Mouse (Mus musculus): ENCODE results near the gene Hcn1. TPM values are rescaled to one million over a fixed set of nuclear protein-coding genes. Genes with fewer than 3 reads are reported as not detected.

Gene Hcn1
- polyA plus RNA-seq, 1 experiment = 0.37 TPM

- Histone ChIP-seq H3K4me3 (ENCODE audit: control insufficient read depth, low read depth, low read length) (no peak overlapping the region), H3K27me3 (ENCODE audit: control insufficient read depth, insufficient read depth, low read length) (no peaks in the 10 kb centered on the region), H3K4me1 (ENCODE audit: control insufficient read depth, insufficient read depth, low read length) (no peaks in the 10 kb centered on the region), H3K27ac (ENCODE audit: control insufficient read depth, insufficient read depth, low read depth, low read length) (no peak overlapping the region), H3K36me3 (ENCODE audit: control insufficient read depth, insufficient read depth, low read length) (no peaks in the 10 kb centered on the region)
- TF ChIP-seq POLR2A (IDR thresholded peaks at IDR 0.05; ENCODE audit: control insufficient read depth, low read depth, low read length) (no peak), CTCF (IDR thresholded peaks at IDR 0.05; ENCODE audit: control insufficient read depth, insufficient read depth, insufficient replicate concordance, low read depth, low read length) (no peak)
Measured at GRCm38 (mm10) chr13:117852711-117853051, 250.6 kb downstream of the Hcn1 start.

GRCm38 (mm10) chr13:117858416-117858815 is 256.3 kb downstream of the Hcn1 start:
- no peak for TF ChIP-seq CTCF (IDR thresholded peaks at IDR 0.05; ENCODE audit: control insufficient read depth, insufficient read depth, insufficient replicate concordance, low read depth, low read length)
- no peak for TF ChIP-seq POLR2A (IDR thresholded peaks at IDR 0.05; ENCODE audit: control insufficient read depth, low read depth, low read length)
- Histone ChIP-seq H3K27me3 (ENCODE audit: control insufficient read depth, insufficient read depth, low read length) (no peaks in the 10 kb centered on the region), H3K4me1 (ENCODE audit: control insufficient read depth, insufficient read depth, low read length) (no peaks in the 10 kb centered on the region), H3K4me3 (ENCODE audit: control insufficient read depth, low read depth, low read length) (no peak overlapping the region), H3K36me3 (ENCODE audit: control insufficient read depth, insufficient read depth, low read length) (no peaks in the 10 kb centered on the region), H3K27ac (ENCODE audit: control insufficient read depth, insufficient read depth, low read depth, low read length) (no peak overlapping the region)

- H3K4me3 ChIP-seq (ENCODE audit: control insufficient read depth, low read depth, low read length) = no peak overlapping the region
- no peak for TF ChIP-seq POLR2A (IDR thresholded peaks at IDR 0.05; ENCODE audit: control insufficient read depth, low read depth, low read length)
- no peak for TF ChIP-seq CTCF (IDR thresholded peaks at IDR 0.05; ENCODE audit: control insufficient read depth, insufficient read depth, insufficient replicate concordance, low read depth, low read length)
- no peak overlapping the region for H3K27ac ChIP-seq (ENCODE audit: control insufficient read depth, insufficient read depth, low read depth, low read length)
- no peaks in the 10 kb centered on the region for H3K4me1 ChIP-seq (ENCODE audit: control insufficient read depth, insufficient read depth, low read length)
- no peaks in the 10 kb centered on the region for H3K27me3 ChIP-seq (ENCODE audit: control insufficient read depth, insufficient read depth, low read length)
- H3K36me3 ChIP-seq (ENCODE audit: control insufficient read depth, insufficient read depth, low read length) = no peaks in the 10 kb centered on the region
Measured at GRCm38 (mm10) chr13:117877787-117878186, 275.7 kb downstream of the Hcn1 start.

- H3K4me1 ChIP-seq (ENCODE audit: control insufficient read depth, insufficient read depth, low read length) = no peaks in the 10 kb centered on the region
- no peaks in the 10 kb centered on the region for H3K36me3 ChIP-seq (ENCODE audit: control insufficient read depth, insufficient read depth, low read length)
- no peak overlapping the region for H3K4me3 ChIP-seq (ENCODE audit: control insufficient read depth, low read depth, low read length)
- H3K27ac ChIP-seq (ENCODE audit: control insufficient read depth, insufficient read depth, low read depth, low read length) = no peak overlapping the region
- H3K27me3 ChIP-seq (ENCODE audit: control insufficient read depth, insufficient read depth, low read length) = no peaks in the 10 kb centered on the region
- TF ChIP-seq CTCF (IDR thresholded peaks at IDR 0.05; ENCODE audit: control insufficient read depth, insufficient read depth, insufficient replicate concordance, low read depth, low read length) (no peak), POLR2A (IDR thresholded peaks at IDR 0.05; ENCODE audit: control insufficient read depth, low read depth, low read length) (no peak)
Measured at GRCm38 (mm10) chr13:117880471-117881225, 278.5 kb downstream of the Hcn1 start.

GRCm38 (mm10) chr13:117892076-117892475 is 290.0 kb downstream of the Hcn1 start:
- Histone ChIP-seq H3K27me3 (ENCODE audit: control insufficient read depth, insufficient read depth, low read length) (no peaks in the 10 kb centered on the region), H3K4me3 (ENCODE audit: control insufficient read depth, low read depth, low read length) (no peak overlapping the region), H3K4me1 (ENCODE audit: control insufficient read depth, insufficient read depth, low read length) (no peaks in the 10 kb centered on the region), H3K27ac (ENCODE audit: control insufficient read depth, insufficient read depth, low read depth, low read length) (no peak overlapping the region), H3K36me3 (ENCODE audit: control insufficient read depth, insufficient read depth, low read length) (no peaks in the 10 kb centered on the region)
- no peak for TF ChIP-seq POLR2A (IDR thresholded peaks at IDR 0.05; ENCODE audit: control insufficient read depth, low read depth, low read length)
- no peak for TF ChIP-seq CTCF (IDR thresholded peaks at IDR 0.05; ENCODE audit: control insufficient read depth, insufficient read depth, insufficient replicate concordance, low read depth, low read length)

- Histone ChIP-seq H3K27ac (ENCODE audit: control insufficient read depth, insufficient read depth, low read depth, low read length) (no peak overlapping the region), H3K4me1 (ENCODE audit: control insufficient read depth, insufficient read depth, low read length) (no peaks in the 10 kb centered on the region), H3K36me3 (ENCODE audit: control insufficient read depth, insufficient read depth, low read length) (no peaks in the 10 kb centered on the region), H3K27me3 (ENCODE audit: control insufficient read depth, insufficient read depth, low read length) (no peaks in the 10 kb centered on the region), H3K4me3 (ENCODE audit: control insufficient read depth, low read depth, low read length) (no peak overlapping the region)
- TF ChIP-seq POLR2A (IDR thresholded peaks at IDR 0.05; ENCODE audit: control insufficient read depth, low read depth, low read length) = no peak
- TF ChIP-seq CTCF (IDR thresholded peaks at IDR 0.05; ENCODE audit: control insufficient read depth, insufficient read depth, insufficient replicate concordance, low read depth, low read length) = no peak
Measured at GRCm38 (mm10) chr13:117898052-117898451, 295.9 kb downstream of the Hcn1 start.

- TF ChIP-seq POLR2A (IDR thresholded peaks at IDR 0.05; ENCODE audit: control insufficient read depth, low read depth, low read length) (no peak), CTCF (IDR thresholded peaks at IDR 0.05; ENCODE audit: control insufficient read depth, insufficient read depth, insufficient replicate concordance, low read depth, low read length) (no peak)
- H3K27ac ChIP-seq (ENCODE audit: control insufficient read depth, insufficient read depth, low read depth, low read length) = no peak overlapping the region
- no peak overlapping the region for H3K4me3 ChIP-seq (ENCODE audit: control insufficient read depth, low read depth, low read length)
- no peaks in the 10 kb centered on the region for H3K27me3 ChIP-seq (ENCODE audit: control insufficient read depth, insufficient read depth, low read length)
- no peaks in the 10 kb centered on the region for H3K4me1 ChIP-seq (ENCODE audit: control insufficient read depth, insufficient read depth, low read length)
- no peaks in the 10 kb centered on the region for H3K36me3 ChIP-seq (ENCODE audit: control insufficient read depth, insufficient read depth, low read length)
Measured at GRCm38 (mm10) chr13:117907801-117908200, 305.7 kb downstream of the Hcn1 start.
